Mouse (Mus musculus): ENCODE data around the gene Slc7a6.

DNA sequence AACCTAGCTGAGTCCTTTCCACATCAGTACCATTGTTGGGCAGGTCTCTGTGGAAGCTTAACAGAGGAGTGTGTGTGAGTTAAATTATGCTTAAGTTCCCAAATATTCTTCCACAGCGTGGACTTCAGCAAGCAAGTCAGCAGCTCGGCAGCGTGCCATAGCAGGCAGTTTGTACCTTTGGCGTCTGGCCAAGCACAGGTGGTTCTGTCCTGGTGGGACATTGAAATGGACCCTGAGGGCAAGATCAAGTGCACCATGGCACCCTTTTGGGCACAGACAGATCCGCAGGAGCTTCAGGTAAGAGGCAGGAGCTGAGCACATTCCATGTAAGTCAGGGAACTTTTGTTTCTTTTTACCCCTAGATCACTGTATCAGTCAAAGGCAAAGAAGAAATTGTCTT, 68.4 kb downstream of the Slc7a6 start:
- TF ChIP-seq POLR2A (IDR thresholded peaks at IDR 0.05; ENCODE audit: control insufficient read depth, low read depth, low read length): no peak
- no peak for TF ChIP-seq CTCF (IDR thresholded peaks at IDR 0.05; ENCODE audit: control insufficient read depth, insufficient read depth, insufficient replicate concordance, low read depth, low read length)

Data from testis, adult 2 months (tissue).